Mouse (Mus musculus): ENCODE results near the gene Olfr665. TPM values are rescaled to one million over a fixed set of nuclear protein-coding genes. Genes with fewer than 3 reads are reported as not detected.

Olfr665 gene
- polyA plus RNA-seq, 1 experiment, result not detected

DNA sequence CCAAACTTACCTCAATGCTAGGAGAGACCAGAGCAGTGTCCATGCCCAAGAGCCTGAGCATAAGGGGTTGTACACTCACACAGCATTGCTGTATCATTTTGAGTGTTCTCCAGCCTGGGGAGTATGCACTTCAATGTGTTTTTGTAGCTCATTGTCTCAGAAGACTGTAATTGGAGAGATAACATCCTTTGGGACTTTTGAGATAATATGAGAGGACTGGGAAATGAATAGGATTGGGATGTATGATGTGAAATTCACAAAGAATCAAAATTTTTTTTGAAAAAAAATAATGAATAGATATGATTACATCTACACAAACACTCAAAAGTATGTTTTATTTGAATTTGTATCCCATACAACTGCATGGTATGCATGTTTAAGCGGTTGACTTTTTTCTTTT is 50.1 kb downstream of the Olfr665 start, which contains the start of gene Olfr668:
TSS of gene Olfr668 (minus strand) at position 101 of the 400 bp plus-strand sequence.
- Histone ChIP-seq H3K27ac (ENCODE audit: insufficient read depth, low read depth, low read length) (no peak within 1 kb of the TSS), H3K4me1 (ENCODE audit: control insufficient read depth, insufficient read depth, low read length) (no peaks in the 10 kb centered on the region), H3K4me3 (ENCODE audit: insufficient read depth, low read length) (no peak within 1 kb of the TSS)
- TF ChIP-seq POLR2A (IDR thresholded peaks at IDR 0.05; ENCODE audit: borderline replicate concordance, low read depth, low read length) (no peak), CTCF (IDR thresholded peaks at IDR 0.05; ENCODE audit: low read depth, low read length) (no peak)

Other genes starting within 250 kb of the Olfr665 start
- gene Olfr658, start 230.7 kb upstream of the Olfr665 start, polyA plus RNA-seq (2012; ENCODE audit: insufficient read depth, insufficient read length, missing spikeins), result not detected in 2 replicates
- gene Olfr659, start 211.3 kb upstream of the Olfr665 start, polyA plus RNA-seq (2012; ENCODE audit: insufficient read depth, insufficient read length, missing spikeins), result not detected in 2 replicates
- not detected in 2 replicates for gene Olfr661, start 191.5 kb upstream of the Olfr665 start, polyA plus RNA-seq (2012; ENCODE audit: insufficient read depth, insufficient read length, missing spikeins)
- gene Usp17le, start 100.6 kb upstream of the Olfr665 start, polyA plus RNA-seq (2012; ENCODE audit: insufficient read depth, insufficient read length, missing spikeins), result not detected in 2 replicates
- gene Usp17lb, start 35.4 kb upstream of the Olfr665 start, polyA plus RNA-seq (2012; ENCODE audit: insufficient read depth, insufficient read length, missing spikeins), result not detected in 2 replicates
- not detected in 2 replicates for gene Usp17la, start 21.0 kb upstream of the Olfr665 start, polyA plus RNA-seq (2012; ENCODE audit: insufficient read depth, insufficient read length, missing spikeins)
- gene Olfr666, start 17.9 kb downstream of the Olfr665 start, polyA plus RNA-seq (2012; ENCODE audit: insufficient read depth, insufficient read length, missing spikeins), result not detected in 2 replicates
- gene Olfr667, start 43.5 kb downstream of the Olfr665 start, polyA plus RNA-seq (2012; ENCODE audit: insufficient read depth, insufficient read length, missing spikeins), result not detected in 2 replicates
- not detected in 2 replicates for gene Olfr668, start 50.0 kb downstream of the Olfr665 start, polyA plus RNA-seq (2012; ENCODE audit: insufficient read depth, insufficient read length, missing spikeins)
- gene Olfr669, start 56.2 kb downstream of the Olfr665 start, polyA plus RNA-seq (2012; ENCODE audit: insufficient read depth, insufficient read length, missing spikeins), result not detected in 2 replicates
- gene Olfr670, start 84.6 kb downstream of the Olfr665 start, polyA plus RNA-seq (2012; ENCODE audit: insufficient read depth, insufficient read length, missing spikeins), result not detected in 2 replicates
- gene Olfr671, start 101.1 kb downstream of the Olfr665 start, polyA plus RNA-seq (2012; ENCODE audit: insufficient read depth, insufficient read length, missing spikeins), result not detected in 2 replicates
- not detected in 2 replicates for gene Olfr672, start 124.0 kb downstream of the Olfr665 start, polyA plus RNA-seq (2012; ENCODE audit: insufficient read depth, insufficient read length, missing spikeins)
- not detected in 2 replicates for gene Olfr675, start 150.4 kb downstream of the Olfr665 start, polyA plus RNA-seq (2012; ENCODE audit: insufficient read depth, insufficient read length, missing spikeins)
- not detected in 2 replicates for gene Olfr676, start 154.7 kb downstream of the Olfr665 start, polyA plus RNA-seq (2012; ENCODE audit: insufficient read depth, insufficient read length, missing spikeins)
- gene Olfr677, start 173.3 kb downstream of the Olfr665 start, polyA plus RNA-seq (2012; ENCODE audit: insufficient read depth, insufficient read length, missing spikeins), result not detected in 2 replicates
- not detected in 2 replicates for gene Olfr678, start 186.4 kb downstream of the Olfr665 start, polyA plus RNA-seq (2012; ENCODE audit: insufficient read depth, insufficient read length, missing spikeins)
- gene Olfr679, start 203.2 kb downstream of the Olfr665 start, polyA plus RNA-seq (2012; ENCODE audit: insufficient read depth, insufficient read length, missing spikeins), result not detected in 2 replicates
- not detected in 2 replicates for gene Olfr680-ps1, start 214.8 kb downstream of the Olfr665 start, polyA plus RNA-seq (2012; ENCODE audit: insufficient read depth, insufficient read length, missing spikeins)
- not detected in 2 replicates for gene Olfr681, start 238.8 kb downstream of the Olfr665 start, polyA plus RNA-seq (2012; ENCODE audit: insufficient read depth, insufficient read length, missing spikeins)

Data from bone marrow macrophage, adult 2 months (primary cell).